Mouse (Mus musculus) heart, postnatal 36 days (tissue): ENCODE measurements around the gene Slc1a6. TPM values are rescaled to one million over a fixed set of nuclear protein-coding genes. Genes with fewer than 3 reads are reported as not detected.
"Not testable (repeated sequence)": the region's sequence is repeated elsewhere in the genome, so short reads cannot be mapped to it uniquely, and the experiment has no call there.

Experiments
- DNase-seq, 2 experiments: peaks; one replicate each; pipeline ENCODE4 v3.0.0; 2021 to 2022
- intact Hi-C: fragments of 180-260 bp; cut with DNase I; formaldehyde crosslinking; loops from one replicate; pipeline ENCODE4 v1.15.1; 2025
- total RNA-seq, 2 experiments: library from RNA; stranded (reverse); gene quantifications; 2 replicates each; pipeline ENCODE4 v1.2.3; 2021

The Slc1a6 gene
- under 1 TPM in 1 of 2 experiments, not detected in 1; 0.30 TPM for total RNA-seq

DNA sequence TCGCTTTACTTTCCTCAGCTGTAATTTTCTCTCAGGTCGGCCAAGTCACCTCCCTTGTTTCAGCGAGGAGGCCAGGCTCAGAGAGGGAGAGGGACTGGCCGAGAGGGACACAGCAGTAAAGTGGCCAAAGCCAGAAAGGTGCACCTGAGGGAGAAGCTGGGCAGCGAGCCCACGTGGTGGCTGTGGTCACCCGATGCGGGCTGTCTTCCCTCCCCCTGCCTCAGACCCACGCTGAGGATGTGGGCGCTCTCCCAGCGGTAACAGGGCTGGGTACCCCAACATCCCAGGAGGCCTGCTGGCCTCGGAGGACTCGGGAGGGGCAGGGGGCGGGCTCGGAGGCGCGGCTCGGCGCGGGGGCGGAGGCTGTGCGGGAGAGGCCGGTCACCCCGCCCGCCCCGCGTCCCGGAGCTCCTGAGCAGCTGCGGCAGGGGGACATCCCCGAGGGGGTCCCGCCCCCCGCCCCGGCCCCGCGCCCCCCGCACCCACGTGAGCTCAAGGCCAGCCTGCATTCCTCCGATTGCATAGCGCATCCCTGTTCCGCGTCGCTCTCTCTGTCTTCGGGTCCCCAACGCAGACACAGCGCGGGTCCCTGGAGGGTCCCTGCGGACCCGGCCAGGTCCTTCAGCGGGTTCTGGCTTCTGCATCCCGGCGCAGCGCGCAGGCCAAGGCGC, at the start of gene Slc1a6:
Gene Slc1a6, plus strand, starts transcription at position 516 of the 671 bp plus-strand sequence.
- intact Hi-C loops = no loop called here
- DNase-seq = peak in 1 of 2 experiments; percentile 4

- intact Hi-C loops = no loop called here
Observed at GRCm38 (mm10) chr10:78739821-78740220, 40.5 kb upstream of the Slc1a6 start.

GRCm38 (mm10) chr10:78743721-78744120, 36.6 kb upstream of the Slc1a6 start:
- intact Hi-C loops = no loop called here
- DNase-seq = no peak

More at GRCm38 (mm10) chr10:78739821-78740220, 40.5 kb upstream of the Slc1a6 start:
- no peak for DNase-seq

- no peak for DNase-seq
- intact Hi-C loops = no loop called here
Observed at GRCm38 (mm10) chr10:78745453-78746232, 34.7 kb upstream of the Slc1a6 start.

DNA sequence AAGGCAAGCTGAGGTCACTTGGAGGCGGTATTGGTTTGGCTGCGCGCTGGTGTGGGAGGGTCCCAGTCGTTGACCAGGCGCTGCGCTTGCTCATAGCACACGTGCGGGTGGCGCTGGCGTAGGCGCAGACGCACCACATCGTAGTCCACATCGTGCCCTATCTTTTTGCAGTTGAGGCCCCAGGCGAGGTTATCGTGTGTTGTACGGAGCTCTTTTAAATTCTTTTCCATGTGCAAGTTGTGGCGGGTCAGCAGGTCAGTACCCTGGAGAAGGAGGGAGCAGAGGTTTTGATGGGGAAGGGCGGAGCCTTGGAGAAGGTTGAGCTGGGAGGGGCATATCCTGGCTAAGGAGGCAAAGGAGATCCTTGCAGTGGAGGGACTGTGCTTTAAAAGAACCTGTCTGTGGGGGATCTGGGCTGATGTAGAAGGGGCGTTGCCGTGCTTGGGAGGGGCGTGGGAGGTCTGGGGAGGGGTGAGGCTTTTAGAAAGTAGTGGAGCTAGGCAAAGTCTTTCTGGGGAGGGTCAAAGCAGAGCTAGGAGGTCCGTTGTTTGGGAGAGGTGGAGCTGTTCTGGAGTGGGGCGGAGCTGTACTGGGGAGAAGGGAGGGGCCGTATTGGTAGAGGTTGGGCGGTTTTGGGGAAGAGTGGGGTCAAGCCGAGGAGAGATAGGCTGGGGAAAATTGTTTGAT, 33.1 kb upstream of the Slc1a6 start:
- intact Hi-C loops = no loop called here
- DNase-seq = no peak

GRCm38 (mm10) chr10:78748161-78748560, 32.1 kb upstream of the Slc1a6 start:
- DNase-seq = no peak
- intact Hi-C loops = no loop called here

- DNase-seq = no peak
- intact Hi-C loops = no loop called here
Observed at GRCm38 (mm10) chr10:78748946-78749345, 31.4 kb upstream of the Slc1a6 start.

DNA sequence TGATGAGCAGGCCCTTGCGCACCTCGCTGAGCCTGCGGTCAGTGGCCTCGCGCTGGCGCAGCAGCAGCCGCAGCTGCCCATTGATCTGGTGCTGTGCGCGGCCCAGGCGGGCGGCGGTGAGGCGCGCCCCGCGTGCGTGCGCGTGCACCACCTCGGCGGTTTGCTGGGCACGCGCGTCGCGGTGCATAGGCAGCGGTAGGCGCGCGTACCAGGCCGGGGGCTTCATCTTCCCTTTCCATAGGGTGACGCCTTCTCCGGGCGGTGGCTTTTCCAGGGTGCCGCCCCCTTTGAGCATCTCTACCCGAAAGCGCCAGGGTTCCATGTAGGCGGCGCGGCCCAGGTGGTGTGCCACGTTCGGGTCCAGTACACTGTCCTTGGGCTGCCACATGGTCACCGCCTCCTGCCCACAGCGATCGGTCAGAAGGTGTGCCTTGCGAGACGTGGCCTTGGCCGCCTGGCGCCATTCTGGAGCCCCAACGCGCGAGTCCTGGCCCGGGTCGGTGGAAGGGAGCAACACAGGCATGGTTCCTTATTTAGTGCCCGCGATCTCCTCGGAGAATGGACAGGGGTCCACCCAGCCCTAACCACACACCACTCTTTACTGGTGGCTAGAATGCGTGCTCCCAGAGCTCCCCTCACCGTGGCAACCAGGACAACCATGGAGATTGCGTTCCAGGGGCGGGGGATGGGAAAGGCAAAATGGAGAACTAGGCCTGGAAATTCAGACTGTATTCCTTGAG, 27.7 kb upstream of the Slc1a6 start, which contains the start of gene Ccdc105:
Gene Ccdc105, minus strand, starts transcription at position 614 of the 740 bp plus-strand sequence.
- peak in 1 of 2 experiments; percentile 12 for DNase-seq
- intact Hi-C loops = no loop called here

DNA sequence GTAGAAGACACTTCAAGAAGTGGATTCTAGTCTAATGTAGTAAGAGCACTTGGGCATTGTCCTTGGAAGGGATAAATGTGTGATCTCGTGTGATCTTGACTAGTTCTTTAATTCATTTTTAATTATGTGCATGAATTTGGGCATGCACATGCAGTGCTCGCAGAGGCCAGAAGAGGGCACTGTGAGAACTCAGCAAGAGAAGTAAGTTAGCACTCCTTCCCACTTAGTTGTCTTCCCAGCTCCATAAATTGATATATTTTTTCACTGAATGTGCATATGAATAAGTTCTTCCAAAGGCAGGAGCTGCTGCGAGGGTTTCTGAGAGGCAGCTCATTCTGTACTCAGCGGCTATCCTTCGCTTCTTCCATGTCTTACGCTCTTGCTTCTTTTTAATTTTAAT, 24.3 kb upstream of the Slc1a6 start:
- intact Hi-C loops = loop anchor here (1.0 kb wide), 1 partner anchor 360 kb away; no protein-coding TSS in a partner anchor
- DNase-seq = peak; percentile 48 to 73

GRCm38 (mm10) chr10:78765570-78765969, 14.7 kb upstream of the Slc1a6 start:
- DNase-seq = no peak
- intact Hi-C loops = no loop called here

- intact Hi-C loops = no loop called here
- no peak for DNase-seq
Observed at GRCm38 (mm10) chr10:78775830-78776229, 4.5 kb upstream of the Slc1a6 start.

GRCm38 (mm10) chr10:78779527-78779926, 769 bp upstream of the Slc1a6 start:
- intact Hi-C loops = no loop called here
- no peak for DNase-seq

DNA sequence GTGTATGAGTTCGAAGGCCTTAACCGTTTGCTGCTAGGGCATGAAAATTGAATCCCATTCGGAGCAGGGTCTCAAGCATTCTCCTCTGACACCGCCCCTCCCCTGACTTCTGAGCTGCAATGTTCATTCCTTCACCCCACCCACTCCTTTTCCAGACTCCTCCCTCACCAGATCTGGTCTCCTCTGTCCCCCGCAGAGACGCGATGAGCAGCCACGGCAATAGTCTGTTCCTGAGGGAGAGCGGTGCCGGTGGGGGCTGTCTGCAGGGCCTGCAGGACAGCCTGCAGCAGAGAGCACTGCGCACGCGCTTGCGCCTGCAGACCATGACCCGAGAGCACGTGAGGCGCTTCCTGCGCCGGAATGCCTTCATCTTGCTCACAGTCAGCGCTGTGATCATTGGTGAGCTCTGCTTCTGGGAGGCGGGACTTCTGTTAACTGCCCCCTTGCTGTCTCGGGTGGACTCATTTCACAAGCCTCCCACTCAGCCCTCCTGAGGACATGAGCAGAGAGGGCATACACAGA, 7.3 kb downstream of the Slc1a6 start:
- intact Hi-C loops = no loop called here
- DNase-seq = peak; percentile 37 to 54

DNA sequence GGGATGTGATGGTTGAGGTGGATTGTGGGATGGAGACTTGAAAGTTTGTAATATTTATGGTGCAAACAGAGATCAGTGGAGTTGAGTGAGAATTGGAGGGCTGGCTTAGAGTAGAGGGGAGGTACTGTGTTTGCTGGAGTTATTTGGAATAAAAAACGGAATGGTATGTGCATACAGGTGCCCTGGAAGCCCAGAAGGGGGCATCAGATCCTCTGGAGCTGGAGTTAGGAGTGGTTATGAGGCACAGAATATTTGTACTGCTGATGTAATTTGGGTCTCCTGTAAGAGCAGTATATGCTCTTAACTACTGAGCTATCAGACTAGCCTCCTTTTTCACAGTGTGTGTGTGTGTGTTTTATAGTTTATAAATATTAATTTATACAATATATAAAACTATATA, 10.3 kb downstream of the Slc1a6 start:
- intact Hi-C loops = no loop called here
- DNase-seq = no peak

GRCm38 (mm10) chr10:78801449-78801848, 21.2 kb downstream of the Slc1a6 start:
- DNase-seq = no peak
- intact Hi-C loops = no loop called here

DNA sequence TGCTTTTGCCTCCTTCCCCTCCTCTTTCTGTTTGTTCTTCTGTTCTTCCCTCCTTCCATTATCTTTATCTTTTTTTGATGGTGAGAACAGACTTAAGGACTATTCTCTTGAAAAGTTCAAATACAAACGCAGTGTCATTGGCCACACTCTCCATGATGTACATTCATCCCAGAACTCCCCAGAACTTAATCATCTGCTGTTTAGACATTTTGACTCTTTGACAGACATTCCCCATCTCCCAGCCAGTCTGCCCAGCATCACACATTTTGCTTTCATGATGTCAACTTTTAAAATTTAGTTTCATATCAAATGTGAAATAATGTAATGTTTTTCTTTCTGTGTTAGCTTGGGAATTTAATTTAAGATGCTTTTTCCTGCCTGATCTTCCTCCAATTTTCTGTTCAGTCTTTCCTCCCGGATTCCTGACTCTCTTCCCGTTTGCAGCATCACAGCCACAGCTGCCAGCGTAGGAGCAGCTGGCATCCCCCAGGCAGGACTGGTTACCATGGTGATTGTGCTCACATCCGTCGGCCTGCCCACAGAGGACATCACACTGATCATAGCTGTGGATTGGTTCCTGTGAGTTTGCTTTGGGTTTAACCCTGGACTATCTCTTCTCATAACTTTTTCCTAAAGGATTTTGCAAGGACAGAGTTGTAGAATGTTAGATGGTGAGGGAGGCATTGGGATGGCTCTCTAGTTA, 32.2 kb downstream of the Slc1a6 start:
- intact Hi-C loops = no loop called here
- DNase-seq = no peak

DNA sequence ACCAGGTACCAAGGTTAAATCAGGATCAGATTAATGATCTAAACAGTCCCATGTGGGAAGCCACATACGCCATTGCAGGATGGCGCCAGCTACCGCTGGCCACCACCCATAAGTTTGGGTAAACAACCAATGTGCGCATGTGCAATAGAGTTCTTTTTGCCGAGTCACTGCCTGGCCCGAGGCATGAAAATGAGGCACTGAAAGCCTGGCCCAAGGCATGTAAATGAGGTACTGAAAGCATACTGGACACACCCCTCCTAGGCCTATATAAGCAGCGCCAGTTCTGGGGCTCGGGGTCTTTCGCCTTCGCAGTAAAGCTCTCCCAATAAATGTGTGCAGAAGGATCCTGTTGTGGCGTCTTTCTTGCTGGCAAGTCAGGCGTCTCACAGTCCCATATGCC, 60.2 kb downstream of the Slc1a6 start:
- intact Hi-C loops, DNase-seq: not testable (repeated sequence)

- intact Hi-C loops = no loop called here
- no peak for DNase-seq
Observed at GRCm38 (mm10) chr10:78852066-78852465, 71.8 kb downstream of the Slc1a6 start, which contains the start of gene Olfr1356. TSS of gene Olfr1356 (minus strand) at chr10:78852166.
